Mouse (Mus musculus): ENCODE measurements around the gene Tnr. TPM values are rescaled to one million over a fixed set of nuclear protein-coding genes. Genes with fewer than 3 reads are reported as not detected.

The Tnr gene
- polyA plus RNA-seq, 1 experiment: not detected

GRCm38 (mm10) chr1:159580335-159580921 lies 56.9 kb downstream of the Tnr start:
- Histone ChIP-seq H3K27ac (replicated peaks; ENCODE audit: low read depth, low read length) (no peak overlapping the region), H3K4me3 (ENCODE audit: insufficient read depth, low read depth, low read length) (no peak overlapping the region), H3K4me1 (ENCODE audit: control insufficient read depth, insufficient read depth, insufficient read length, low read length) (no peaks in the 10 kb centered on the region)

- Histone ChIP-seq H3K4me3 (ENCODE audit: insufficient read depth, low read depth, low read length) (no peak overlapping the region), H3K27ac (replicated peaks; ENCODE audit: low read depth, low read length) (no peak overlapping the region), H3K4me1 (ENCODE audit: control insufficient read depth, insufficient read depth, insufficient read length, low read length) (no peaks in the 10 kb centered on the region)
Measured at GRCm38 (mm10) chr1:159583877-159584276, 60.3 kb downstream of the Tnr start.

- Histone ChIP-seq H3K27ac (replicated peaks; ENCODE audit: low read depth, low read length) (no peak overlapping the region), H3K4me3 (ENCODE audit: insufficient read depth, low read depth, low read length) (no peak overlapping the region), H3K4me1 (ENCODE audit: control insufficient read depth, insufficient read depth, insufficient read length, low read length) (no peaks in the 10 kb centered on the region)
Measured at GRCm38 (mm10) chr1:159588741-159589140, 65.2 kb downstream of the Tnr start.

- Histone ChIP-seq H3K4me1 (ENCODE audit: control insufficient read depth, insufficient read depth, insufficient read length, low read length) (no peaks in the 10 kb centered on the region), H3K4me3 (ENCODE audit: insufficient read depth, low read depth, low read length) (no peak overlapping the region), H3K27ac (replicated peaks; ENCODE audit: low read depth, low read length) (no peak overlapping the region)
Measured at GRCm38 (mm10) chr1:159594099-159595058, 70.8 kb downstream of the Tnr start.

- Histone ChIP-seq H3K4me1 (ENCODE audit: control insufficient read depth, insufficient read depth, insufficient read length, low read length) (no peaks in the 10 kb centered on the region), H3K4me3 (ENCODE audit: insufficient read depth, low read depth, low read length) (no peak overlapping the region), H3K27ac (replicated peaks; ENCODE audit: low read depth, low read length) (no peak overlapping the region)
Measured at GRCm38 (mm10) chr1:159595729-159596128, 72.2 kb downstream of the Tnr start.

- H3K4me1 ChIP-seq (ENCODE audit: control insufficient read depth, insufficient read depth, insufficient read length, low read length): no peaks in the 10 kb centered on the region
- H3K4me3 ChIP-seq (ENCODE audit: insufficient read depth, low read depth, low read length): no peak overlapping the region
- no peak overlapping the region for H3K27ac ChIP-seq (replicated peaks; ENCODE audit: low read depth, low read length)
Measured at GRCm38 (mm10) chr1:159596640-159597039, 73.1 kb downstream of the Tnr start.

GRCm38 (mm10) chr1:159613561-159613960 lies 90.0 kb downstream of the Tnr start:
- H3K4me3 ChIP-seq (ENCODE audit: insufficient read depth, low read depth, low read length): no peak overlapping the region
- H3K4me1 ChIP-seq (ENCODE audit: control insufficient read depth, insufficient read depth, insufficient read length, low read length): no peaks in the 10 kb centered on the region
- no peak overlapping the region for H3K27ac ChIP-seq (replicated peaks; ENCODE audit: low read depth, low read length)

GRCm38 (mm10) chr1:159614062-159614601 lies 90.6 kb downstream of the Tnr start:
- Histone ChIP-seq H3K4me3 (ENCODE audit: insufficient read depth, low read depth, low read length) (no peak overlapping the region), H3K4me1 (ENCODE audit: control insufficient read depth, insufficient read depth, insufficient read length, low read length) (no peaks in the 10 kb centered on the region), H3K27ac (replicated peaks; ENCODE audit: low read depth, low read length) (no peak overlapping the region)

GRCm38 (mm10) chr1:159614644-159615431 lies 91.3 kb downstream of the Tnr start:
- Histone ChIP-seq H3K4me3 (ENCODE audit: insufficient read depth, low read depth, low read length) (no peak overlapping the region), H3K27ac (replicated peaks; ENCODE audit: low read depth, low read length) (no peak overlapping the region), H3K4me1 (ENCODE audit: control insufficient read depth, insufficient read depth, insufficient read length, low read length) (no peaks in the 10 kb centered on the region)

GRCm38 (mm10) chr1:159615686-159616085 lies 92.1 kb downstream of the Tnr start:
- Histone ChIP-seq H3K4me1 (ENCODE audit: control insufficient read depth, insufficient read depth, insufficient read length, low read length) (no peaks in the 10 kb centered on the region), H3K4me3 (ENCODE audit: insufficient read depth, low read depth, low read length) (no peak overlapping the region), H3K27ac (replicated peaks; ENCODE audit: low read depth, low read length) (no peak overlapping the region)

- no peak overlapping the region for H3K27ac ChIP-seq (replicated peaks; ENCODE audit: low read depth, low read length)
- no peak overlapping the region for H3K4me3 ChIP-seq (ENCODE audit: insufficient read depth, low read depth, low read length)
- H3K4me1 ChIP-seq (ENCODE audit: control insufficient read depth, insufficient read depth, insufficient read length, low read length): no peaks in the 10 kb centered on the region
Measured at GRCm38 (mm10) chr1:159619205-159619604, 95.6 kb downstream of the Tnr start.

GRCm38 (mm10) chr1:159621321-159621720 lies 97.8 kb downstream of the Tnr start:
- H3K4me1 ChIP-seq (ENCODE audit: control insufficient read depth, insufficient read depth, insufficient read length, low read length): no peaks in the 10 kb centered on the region
- no peak overlapping the region for H3K4me3 ChIP-seq (ENCODE audit: insufficient read depth, low read depth, low read length)
- no peak overlapping the region for H3K27ac ChIP-seq (replicated peaks; ENCODE audit: low read depth, low read length)

GRCm38 (mm10) chr1:159629119-159629518 lies 105.5 kb downstream of the Tnr start:
- H3K4me3 ChIP-seq (ENCODE audit: insufficient read depth, low read depth, low read length): no peak overlapping the region
- no peak overlapping the region for H3K27ac ChIP-seq (replicated peaks; ENCODE audit: low read depth, low read length)
- H3K4me1 ChIP-seq (ENCODE audit: control insufficient read depth, insufficient read depth, insufficient read length, low read length): no peaks in the 10 kb centered on the region

- no peak overlapping the region for H3K4me3 ChIP-seq (ENCODE audit: insufficient read depth, low read depth, low read length)
- H3K27ac ChIP-seq (replicated peaks; ENCODE audit: low read depth, low read length): no peak overlapping the region
- no peaks in the 10 kb centered on the region for H3K4me1 ChIP-seq (ENCODE audit: control insufficient read depth, insufficient read depth, insufficient read length, low read length)
Measured at GRCm38 (mm10) chr1:159629822-159630589, 106.4 kb downstream of the Tnr start.

Data from brown adipose tissue, adult 24 weeks (tissue).